Mouse (Mus musculus) C2C12 (cell line): ENCODE data around the gene Ttc41.

Experiments used
- CTCF ChIP-seq: IDR thresholded peaks from one replicate; pipeline ENCODE4 v1.5.1; 2011; ENCODE audit not compliant: control insufficient read depth, insufficient read depth, insufficient read length
- FOSL1 ChIP-seq: IDR thresholded peaks from one replicate; pipeline ENCODE4 v1.8.0; 2011; ENCODE audit warnings: mild to moderate bottlenecking, low read length; ENCODE audit not compliant: poor library complexity, insufficient read depth, severe bottlenecking
- MAX ChIP-seq: IDR thresholded peaks from one replicate; pipeline ENCODE4 v1.6.1; 2011; ENCODE audit warnings: mild to moderate bottlenecking, control low read depth
- MYOD1 ChIP-seq: IDR thresholded peaks from one replicate; pipeline ENCODE4 v1.6.1; 2011; ENCODE audit warnings: low read depth; ENCODE audit not compliant: control insufficient read depth, insufficient read length
- USF1 ChIP-seq: IDR thresholded peaks from one replicate; pipeline ENCODE4 v1.6.1; 2011; ENCODE audit warnings: low read depth, mild to moderate bottlenecking, control low read depth, moderate library complexity

DNA sequence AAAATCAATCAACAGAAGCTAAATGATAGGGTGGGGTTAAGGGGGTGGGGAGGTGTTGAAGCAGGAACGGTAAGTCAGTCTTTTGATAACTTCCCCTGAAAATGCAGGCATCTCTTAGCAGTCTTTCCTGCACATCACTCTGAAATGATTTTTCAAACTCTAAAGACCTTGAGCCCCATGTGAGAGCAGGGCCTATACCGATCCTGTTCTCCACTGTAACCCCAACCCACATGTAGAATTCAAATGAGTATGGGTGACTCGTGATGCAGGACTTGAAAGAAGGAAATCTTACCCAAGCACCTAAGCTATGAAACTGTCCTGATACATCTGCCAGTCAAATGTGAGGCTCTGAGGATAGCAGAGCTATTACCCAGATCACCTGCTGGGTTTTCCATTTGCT, 4.6 kb upstream of the Ttc41 start:
- TF ChIP-seq CTCF (no peak), USF1 (no peak), MAX (no peak), MYOD1 (no peak), FOSL1 (no peak)
